In the genomic region with DNA sequence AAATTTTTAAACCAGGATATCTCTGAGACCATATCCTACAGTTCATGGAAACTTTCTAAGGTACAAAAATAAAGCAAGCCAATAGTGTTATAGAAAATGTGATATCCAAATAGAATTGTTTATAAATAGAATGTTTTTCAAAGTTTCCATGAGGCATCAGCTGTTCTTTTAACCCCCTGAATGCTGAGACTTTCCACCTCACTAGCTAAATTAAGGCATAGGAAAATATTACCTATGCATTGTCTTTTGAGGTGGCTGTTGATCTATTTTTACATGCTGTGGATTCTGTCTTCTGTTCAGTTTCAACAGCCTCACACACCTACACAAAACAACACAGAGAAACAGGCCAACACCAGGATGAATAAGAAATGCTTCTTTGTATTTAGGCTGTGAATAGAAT, we compare ENCODE assay signal across 30 mouse cellular contexts.
"Had no signal": no experiment of that assay in that cellular context is flagged by ENCODE, and none has a peak within 500 bp of the region (broad histone marks: within the 10 kb centered on the region; RNA-seq: fewer than 3 reads in every experiment).

No protein-coding gene starts in this region.

- ATAC-seq: liver, embryonic 12.5 days; liver, postnatal 0 days; lung, postnatal 0 days; midbrain, embryonic 13.5 days; midbrain, embryonic 15.5 days had no signal

- H3K4me1 ChIP-seq: limb, embryonic 10.5 days; limb, embryonic 12.5 days; limb, embryonic 13.5 days; limb, embryonic 15.5 days; liver, embryonic 12.5 days; liver, embryonic 13.5 days; liver, embryonic 15.5 days; lung, embryonic 15.5 days; megakaryocyte, embryonic 14.5 days; midbrain, embryonic 10.5 days; midbrain, embryonic 12.5 days; midbrain, embryonic 13.5 days; midbrain, embryonic 15.5 days had no signal

- H3K9me3 ChIP-seq: limb, embryonic 10.5 days; limb, embryonic 12.5 days; limb, embryonic 13.5 days; limb, embryonic 15.5 days; liver, embryonic 12.5 days; liver, embryonic 13.5 days; liver, embryonic 15.5 days; lung, embryonic 15.5 days; megakaryocyte, embryonic 14.5 days; midbrain, embryonic 10.5 days; midbrain, embryonic 12.5 days; midbrain, embryonic 13.5 days; midbrain, embryonic 15.5 days had no signal

- H3K4me2 ChIP-seq: limb, embryonic 12.5 days; limb, embryonic 13.5 days; limb, embryonic 15.5 days; liver, embryonic 11.5 days; liver, embryonic 12.5 days; liver, embryonic 13.5 days; liver, embryonic 15.5 days; lung, embryonic 14.5 days; lung, embryonic 15.5 days; midbrain, embryonic 11.5 days; midbrain, embryonic 12.5 days; midbrain, embryonic 13.5 days; midbrain, embryonic 15.5 days had no signal

- H3K4me3 ChIP-seq: left cerebral cortex, adult 2 months; limb, embryonic 10.5 days; limb, embryonic 12.5 days; limb, embryonic 13.5 days; limb, embryonic 15.5 days; liver, embryonic 12.5 days; liver, embryonic 13.5 days; liver, embryonic 15.5 days; lung, embryonic 15.5 days; megakaryocyte, embryonic 14.5 days; midbrain, embryonic 10.5 days; midbrain, embryonic 12.5 days; midbrain, embryonic 13.5 days; midbrain, embryonic 15.5 days; myocyte had no signal

- H3K27ac ChIP-seq: left cerebral cortex, adult 2 months; limb, embryonic 10.5 days; limb, embryonic 12.5 days; limb, embryonic 13.5 days; limb, embryonic 15.5 days; liver, embryonic 12.5 days; liver, embryonic 13.5 days; liver, embryonic 14.5 days; liver, embryonic 15.5 days; lung, embryonic 15.5 days; macrophage; midbrain, embryonic 10.5 days; midbrain, embryonic 12.5 days; midbrain, embryonic 13.5 days; midbrain, embryonic 15.5 days had no signal

- H3K9ac ChIP-seq: limb, embryonic 12.5 days; limb, embryonic 13.5 days; limb, embryonic 15.5 days; liver, embryonic 12.5 days; liver, embryonic 13.5 days; liver, embryonic 14.5 days; liver, embryonic 15.5 days; liver, postnatal 0 days; lung, embryonic 14.5 days; lung, embryonic 15.5 days; midbrain, embryonic 12.5 days; midbrain, embryonic 13.5 days; midbrain, embryonic 15.5 days had no signal

- H3K36me3 ChIP-seq: limb, embryonic 10.5 days; limb, embryonic 12.5 days; limb, embryonic 13.5 days; limb, embryonic 15.5 days; liver, embryonic 12.5 days; liver, embryonic 13.5 days; liver, embryonic 15.5 days; lung, embryonic 15.5 days; midbrain, embryonic 10.5 days; midbrain, embryonic 12.5 days; midbrain, embryonic 13.5 days; midbrain, embryonic 15.5 days had no signal

- DNase-seq: left cerebral cortex, postnatal 4 days; liver; liver, embryonic 13.5 days; liver, postnatal 0 days; lung, adult 18-20 months; lung, adult 2 months; lung, postnatal 10 days; lung, postnatal 14 days; lung, postnatal 36 days; lung, postnatal 4 days had no signal

- H3K27me3 ChIP-seq: limb, embryonic 12.5 days; limb, embryonic 13.5 days; limb, embryonic 15.5 days; liver, embryonic 12.5 days; liver, embryonic 13.5 days; liver, embryonic 15.5 days; lung, embryonic 15.5 days; megakaryocyte, embryonic 14.5 days; midbrain, embryonic 12.5 days; midbrain, embryonic 15.5 days had no signal
